Mouse (Mus musculus): ENCODE results near the gene Svbp. TPM values are rescaled to one million over a fixed set of nuclear protein-coding genes. Genes with fewer than 3 reads are reported as not detected.
A peak's percentile ranks its signal among the peaks of the same experiment; 100 is the strongest.

The Svbp gene
- polyA plus RNA-seq, 1 experiment: 51.4 TPM

GRCm38 (mm10) chr4:119190618-119191017, 4.5 kb upstream of the Svbp start:
- no peak for DNase-seq (ENCODE audit: low spot score)

- no peak for DNase-seq (ENCODE audit: low spot score)
Measured at GRCm38 (mm10) chr4:119191273-119191672, 3.8 kb upstream of the Svbp start.

GRCm38 (mm10) chr4:119192757-119193156, 2.3 kb upstream of the Svbp start:
- no peak for DNase-seq (ENCODE audit: low spot score)

GRCm38 (mm10) chr4:119195582-119196320, 645 bp downstream of the Svbp start:
- DNase-seq (ENCODE audit: low spot score): no peak

- no peak for DNase-seq (ENCODE audit: low spot score)
Measured at GRCm38 (mm10) chr4:119198105-119198504, 3.0 kb downstream of the Svbp start.

GRCm38 (mm10) chr4:119204672-119205071, 9.6 kb downstream of the Svbp start:
- DNase-seq (ENCODE audit: low spot score): no peak

- no peak for DNase-seq (ENCODE audit: low spot score)
Measured at GRCm38 (mm10) chr4:119216667-119217066, 21.6 kb downstream of the Svbp start.

- no peak for DNase-seq (ENCODE audit: low spot score)
Measured at GRCm38 (mm10) chr4:119218169-119218568, 23.1 kb downstream of the Svbp start, which contains the start of gene Tmem269. Gene Tmem269 (minus strand): TSS chr4:119218217.

- no peak for DNase-seq (ENCODE audit: low spot score)
Measured at GRCm38 (mm10) chr4:119223696-119224095, 28.6 kb downstream of the Svbp start.

- no peak for DNase-seq (ENCODE audit: low spot score)
Measured at GRCm38 (mm10) chr4:119224534-119224933, 29.4 kb downstream of the Svbp start.

GRCm38 (mm10) chr4:119225719-119226118, 30.6 kb downstream of the Svbp start:
- no peak for DNase-seq (ENCODE audit: low spot score)

- DNase-seq (ENCODE audit: low spot score): no peak
Measured at GRCm38 (mm10) chr4:119226751-119227150, 31.6 kb downstream of the Svbp start.

- DNase-seq (ENCODE audit: low spot score): peak; percentile 93
Measured at GRCm38 (mm10) chr4:119232410-119233255, 37.5 kb downstream of the Svbp start, which contains the start of the genes AU022252 and P3h1. Gene AU022252 (minus strand): TSS chr4:119232712. Gene P3h1 (plus strand): TSS chr4:119232915.

- DNase-seq (ENCODE audit: low spot score): no peak
Measured at GRCm38 (mm10) chr4:119233256-119233901, 38.3 kb downstream of the Svbp start.

GRCm38 (mm10) chr4:119234348-119234747, 39.2 kb downstream of the Svbp start:
- no peak for DNase-seq (ENCODE audit: low spot score)

- no peak for DNase-seq (ENCODE audit: low spot score)
Measured at GRCm38 (mm10) chr4:119238661-119239060, 43.6 kb downstream of the Svbp start.

- DNase-seq (ENCODE audit: low spot score): no peak
Measured at GRCm38 (mm10) chr4:119239181-119239682, 44.1 kb downstream of the Svbp start.

GRCm38 (mm10) chr4:119241664-119242063, 46.6 kb downstream of the Svbp start:
- no peak for DNase-seq (ENCODE audit: low spot score)

GRCm38 (mm10) chr4:119242571-119242970, 47.5 kb downstream of the Svbp start:
- no peak for DNase-seq (ENCODE audit: low spot score)

- no peak for DNase-seq (ENCODE audit: low spot score)
Measured at GRCm38 (mm10) chr4:119244468-119245240, 49.5 kb downstream of the Svbp start.

- no peak for DNase-seq (ENCODE audit: low spot score)
Measured at GRCm38 (mm10) chr4:119245556-119245955, 50.5 kb downstream of the Svbp start.
